Mouse (Mus musculus) heart, embryonic 12.5 days (tissue): Measurements from ENCODE around the gene Cdk15. TPM values are rescaled to one million over a fixed set of nuclear protein-coding genes. Genes with fewer than 3 reads are reported as not detected.

Source experiments
- ATAC-seq: fragments of 200-750 bp; cut with Nextera tagmentation; 2 replicates; pipeline ENCODE4 v1.8.0; 2017; ENCODE audit warnings: moderate TSS enrichment, moderate library complexity; ENCODE audit not compliant: insufficient number of reproducible peaks, low FRiP score
- H3K27ac ChIP-seq: fragments of 300-500 bp; sonication (generic); 2 replicates; pipeline ENCODE4 v1.5.1; 2016; ENCODE audit warnings: mild to moderate bottlenecking, moderate library complexity; ENCODE audit not compliant: poor library complexity, severe bottlenecking
- H3K27me3 ChIP-seq: fragments of 300-500 bp; sonication (generic); replicated peaks from 2 replicates; pipeline ENCODE4 v1.6.1; 2016; ENCODE audit warnings: mild to moderate bottlenecking, moderate library complexity
- H3K36me3 ChIP-seq: fragments of 300-500 bp; sonication (generic); 2 replicates; pipeline ENCODE4 v1.6.1; 2016; ENCODE audit warnings: mild to moderate bottlenecking, moderate library complexity
- H3K4me1 ChIP-seq: fragments of 300-500 bp; sonication (generic); replicated peaks from 2 replicates; pipeline ENCODE4 v1.6.1; 2016; ENCODE audit warnings: mild to moderate bottlenecking
- H3K4me2 ChIP-seq: fragments of 300-500 bp; sonication (generic); 2 replicates; pipeline ENCODE4 v1.6.1; 2016; ENCODE audit warnings: mild to moderate bottlenecking, moderate library complexity
- H3K4me3 ChIP-seq: fragments of 300-500 bp; sonication (generic); 2 replicates; pipeline ENCODE4 v1.5.1; 2016; ENCODE audit warnings: mild to moderate bottlenecking
- H3K9ac ChIP-seq: fragments of 300-500 bp; sonication (generic); 2 replicates; pipeline ENCODE4 v1.6.1; 2016; ENCODE audit warnings: mild to moderate bottlenecking, moderate library complexity
- H3K9me3 ChIP-seq: fragments of 300-500 bp; sonication (generic); replicated peaks from 2 replicates; pipeline ENCODE4 v1.6.1; 2016; ENCODE audit warnings: mild to moderate bottlenecking, moderate library complexity
- WGBS: fragments of 180-500 bp; shearing (Covaris S2); methylation state at CpG from one replicate; pipeline ENCODE4 v1.1.7; 2016; 5-methylcytosine and 5-hydroxymethylcytosine counted together
- polyA plus RNA-seq: library from polyadenylated mRNA; unstranded; fragments of >200 nt; fragmentation: Nextera tagmentation; extraction: Ambion mirVana; gene quantifications from 2 replicates; pipeline ENCODE4 v1.2.1, GENCODE M21; 2016

Gene Cdk15
- polyA plus RNA-seq, 1 experiment from 2014 or later, result 0.11 TPM

- no peak overlapping the region for H3K9ac ChIP-seq
- H3K27me3 ChIP-seq, result 0 out of 2 replicates have a peak, but pooled peaks cover 16% of the 10 kb centered on the region
- H3K4me2 ChIP-seq, result no peak overlapping the region
- no peak overlapping the region for H3K4me3 ChIP-seq
- H3K36me3 ChIP-seq, result no peaks in the 10 kb centered on the region
- H3K27ac ChIP-seq, result no peak overlapping the region
- WGBS, result 47% methylated on average over 2 of the region's 2 CpGs
- 0 out of 2 replicates have a peak, but pooled peaks cover 3% of the 10 kb centered on the region for H3K9me3 ChIP-seq
- no peaks in the 10 kb centered on the region for H3K4me1 ChIP-seq
- ATAC-seq, result no peak
These were observed 139.3 kb downstream of the Cdk15 start for GRCm38 (mm10) chr1:59395992-59396391.

DNA sequence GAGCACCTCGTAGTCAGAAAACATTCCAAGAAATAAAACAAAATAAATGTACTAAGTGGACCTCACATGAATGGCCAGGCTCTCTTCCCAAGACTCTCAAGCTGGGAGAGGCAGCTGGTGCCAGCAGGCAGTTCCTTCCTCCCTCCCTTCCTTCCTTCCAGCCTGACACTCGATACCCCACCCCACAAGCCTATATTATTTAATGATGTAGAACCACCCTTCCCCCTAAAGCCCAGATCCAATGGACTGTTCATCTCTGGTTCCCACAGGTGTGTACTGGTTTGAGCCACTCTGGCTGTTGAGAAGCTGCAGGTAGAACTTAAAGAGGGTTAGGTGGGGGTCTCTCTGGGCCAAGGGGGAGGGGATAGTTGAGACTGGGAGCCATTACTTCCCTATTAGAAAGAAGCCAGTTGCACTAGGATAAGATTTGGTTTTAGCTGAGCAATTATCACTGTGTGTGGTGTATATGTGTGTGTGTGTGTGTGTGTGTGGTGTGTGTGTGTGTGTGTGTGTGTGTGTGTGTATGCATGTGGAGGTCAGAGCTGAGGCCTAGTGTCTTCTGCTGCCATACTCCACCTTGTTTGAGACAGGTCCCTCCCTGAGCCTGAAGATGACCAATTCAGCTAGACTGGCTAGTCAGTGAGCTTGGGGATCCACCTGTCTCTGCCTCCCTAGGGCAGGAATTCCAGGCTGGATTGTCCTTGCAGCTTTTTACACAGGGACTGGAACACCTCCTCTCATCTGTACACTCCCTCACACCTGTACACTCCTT, 143.0 kb downstream of the Cdk15 start:
- no peak for ATAC-seq
- no peak overlapping the region for H3K4me2 ChIP-seq
- H3K4me3 ChIP-seq, result no peak overlapping the region
- H3K4me1 ChIP-seq, result no peaks in the 10 kb centered on the region
- no peak overlapping the region for H3K27ac ChIP-seq
- no peaks in the 10 kb centered on the region for H3K36me3 ChIP-seq
- H3K9ac ChIP-seq, result no peak overlapping the region
- 60% methylated on average over 2 of the region's 2 CpGs for whole genome bisulfite sequencing
- no peaks in the 10 kb centered on the region for H3K9me3 ChIP-seq
- H3K27me3 ChIP-seq, result 0 out of 2 replicates have a peak, but pooled peaks cover 15% of the 10 kb centered on the region

DNA sequence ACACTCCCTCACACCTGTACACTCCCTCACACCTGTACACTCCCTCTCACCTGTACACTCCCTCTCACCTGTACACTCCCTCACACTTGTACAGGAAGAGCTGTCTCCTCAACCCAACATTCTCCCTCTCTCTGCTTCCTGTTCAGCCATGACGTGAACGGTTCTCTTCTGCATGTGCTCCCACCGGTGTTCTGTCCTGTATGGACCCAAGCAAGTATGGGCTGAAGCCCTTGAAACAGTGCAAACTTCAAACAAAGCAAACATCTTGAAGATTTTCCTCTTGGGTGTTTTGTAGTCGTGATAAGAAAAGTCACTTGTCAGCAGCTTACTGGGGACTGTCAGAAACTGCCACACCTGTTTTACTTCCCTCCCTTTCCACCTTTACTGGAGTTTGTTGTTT, 144.5 kb downstream of the Cdk15 start:
- Histone ChIP-seq H3K27ac (no peak overlapping the region), H3K4me1 (0 out of 2 replicates have a peak, but pooled peaks cover 3% of the 10 kb centered on the region), H3K4me3 (no peak overlapping the region), H3K9ac (no peak overlapping the region), H3K4me2 (no peak overlapping the region), H3K36me3 (no peaks in the 10 kb centered on the region), H3K27me3 (peaks cover 19% of the 10 kb centered on the region; the same call in 1 of the 2 replicates), H3K9me3 (no peaks in the 10 kb centered on the region)
- WGBS, result 67% methylated on average over 4 of the region's 4 CpGs
- ATAC-seq, result no peak

Other genes starting within 250 kb of the Cdk15 start
- not detected in 2 replicates for gene C2cd6, start 162.0 kb upstream of the Cdk15 start, polyA plus RNA-seq
- gene Tmem237, start 136.5 kb upstream of the Cdk15 start, polyA plus RNA-seq, result 17.6 and 22.2 TPM in 2 replicates
- 0.29 and 0.35 TPM in 2 replicates for gene Mpp4, start 93.5 kb upstream of the Cdk15 start, polyA plus RNA-seq
- gene Als2, start 19.7 kb upstream of the Cdk15 start, polyA plus RNA-seq, result 12.3 and 12.6 TPM in 2 replicates
- gene Fzd7, start 225.5 kb downstream of the Cdk15 start, polyA plus RNA-seq, result 5.5 and 6.2 TPM in 2 replicates